Mouse (Mus musculus) left cerebral cortex, adult 2 months (tissue): ENCODE data around the gene Adgrg5. TPM values are rescaled to one million over a fixed set of nuclear protein-coding genes. Genes with fewer than 3 reads are reported as not detected.

ENCODE experiments used
- DNase-seq, 2 experiments: peaks; one replicate each; pipeline ENCODE4 v3.0.0; 2021 to 2022; ENCODE audit warnings: low spot score in 2 of 2, mixed read lengths in 1 of 2; ENCODE audit errors: extremely low spot score in 1 of 2
- H3K27ac ChIP-seq: fragments of 200-600 bp; 2 replicates; pipeline ENCODE4 v1.8.1; 2022
- H3K4me3 ChIP-seq: fragments of 200-600 bp; 2 replicates; pipeline ENCODE4 v1.8.1; 2022
- CTCF ChIP-seq: fragments of 200-600 bp; IDR thresholded peaks from 2 replicates; pipeline ENCODE4 v1.8.1; 2022; ENCODE audit warnings: antibody characterized with exemption, mild to moderate bottlenecking, moderate library complexity
- intact Hi-C: fragments of 180-260 bp; cut with DNase I; formaldehyde crosslinking; loops from one replicate; pipeline ENCODE4 v1.15.1; 2025
- total RNA-seq, 2 experiments: library from RNA; stranded (reverse); gene quantifications; 2 replicates each; pipeline ENCODE4 v1.2.3; 2021

The Adgrg5 gene
- total RNA-seq, 2 experiments from 2014 or later, result not detected

DNA sequence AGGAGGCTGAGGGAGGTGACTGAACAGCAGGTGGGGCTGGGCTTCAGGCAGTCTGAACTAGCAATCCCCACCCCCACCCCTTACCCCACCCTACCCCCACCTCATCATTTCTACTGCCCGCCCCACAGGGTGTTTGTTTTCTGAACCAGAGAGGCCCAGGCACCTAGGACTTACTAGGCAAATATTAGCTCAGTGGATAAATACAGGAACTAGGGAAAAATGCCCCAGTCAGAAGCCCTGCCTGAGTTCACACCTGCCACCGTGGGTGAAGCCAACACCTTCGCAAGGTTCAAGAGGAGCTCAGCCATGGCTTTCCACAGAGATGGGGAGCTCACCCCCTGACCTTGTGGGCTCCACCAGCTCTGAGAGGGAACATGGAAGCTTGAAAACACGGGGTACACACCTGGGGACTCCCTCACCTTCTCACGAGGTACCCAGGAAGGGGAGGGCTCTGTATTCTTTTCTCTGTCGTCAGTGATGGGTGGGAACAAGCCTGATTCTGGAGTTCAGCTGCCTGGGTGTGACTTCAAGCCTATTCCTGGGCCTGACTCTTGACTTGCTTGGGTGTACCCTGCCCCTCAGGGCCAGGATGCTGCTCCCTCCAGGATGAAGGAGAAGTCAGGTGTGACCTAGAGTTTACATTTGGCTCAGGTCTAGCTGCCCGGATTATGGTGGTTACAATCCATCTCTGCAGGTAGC, 51.1 kb downstream of the Adgrg5 start, which contains the start of gene Adgrg1:
Adgrg1 (plus strand) TSS at position 285 of the 699 bp plus-strand sequence.
- H3K4me3 ChIP-seq, result no peak within 1 kb of the TSS
- intact Hi-C loops, result no loop called here
- TF ChIP-seq CTCF, result no peak
- no peak within 1 kb of the TSS for H3K27ac ChIP-seq
- DNase-seq, result no peak

DNA sequence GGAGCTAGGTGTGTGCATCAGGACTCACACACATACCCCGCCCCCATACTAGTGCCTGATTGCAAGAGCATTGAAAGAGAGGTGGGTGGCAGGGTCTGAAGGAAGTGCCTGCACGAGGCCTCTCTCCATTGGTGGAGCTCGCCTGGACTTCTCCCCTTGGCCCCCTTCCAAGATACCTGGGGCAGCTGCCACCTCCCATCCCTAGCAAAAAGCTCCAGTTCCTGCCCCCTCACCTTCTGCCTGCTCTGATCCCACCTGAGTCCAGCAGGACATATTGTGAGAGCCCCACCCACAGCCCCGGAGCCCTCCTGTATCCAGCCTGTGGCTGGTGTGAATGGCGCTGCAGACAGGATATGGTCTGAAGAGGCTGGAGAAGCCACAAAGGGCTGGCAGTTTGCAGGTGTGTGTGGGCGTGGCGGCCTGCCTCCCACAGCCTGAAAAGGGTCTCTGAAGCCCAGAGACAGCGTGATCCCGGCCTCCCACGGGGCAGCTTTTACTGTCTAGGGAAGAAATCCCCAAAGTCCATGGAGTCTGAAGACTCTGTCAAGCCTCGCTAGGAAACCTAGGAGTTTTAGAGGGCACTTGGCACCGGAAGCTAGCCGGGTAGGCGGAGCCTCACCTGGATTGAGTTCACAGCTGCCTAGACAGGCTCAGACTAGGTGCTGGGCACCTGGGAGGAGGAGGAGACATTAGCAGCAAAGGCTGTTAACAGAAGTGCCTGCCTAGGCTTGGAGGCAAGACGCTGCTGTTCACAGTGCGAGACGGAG, 53.3 kb downstream of the Adgrg5 start:
- intact Hi-C loops, result no loop called here
- Histone ChIP-seq H3K27ac (no peak overlapping the region), H3K4me3 (no peak overlapping the region)
- TF ChIP-seq CTCF, result no peak
- no peak for DNase-seq

GRCm38 (mm10) chr8:94978131-94978530, 54.6 kb downstream of the Adgrg5 start:
- intact Hi-C loops, result no loop called here
- TF ChIP-seq CTCF, result no peak
- Histone ChIP-seq H3K4me3 (no peak overlapping the region), H3K27ac (no peak overlapping the region)
- no peak for DNase-seq

DNA sequence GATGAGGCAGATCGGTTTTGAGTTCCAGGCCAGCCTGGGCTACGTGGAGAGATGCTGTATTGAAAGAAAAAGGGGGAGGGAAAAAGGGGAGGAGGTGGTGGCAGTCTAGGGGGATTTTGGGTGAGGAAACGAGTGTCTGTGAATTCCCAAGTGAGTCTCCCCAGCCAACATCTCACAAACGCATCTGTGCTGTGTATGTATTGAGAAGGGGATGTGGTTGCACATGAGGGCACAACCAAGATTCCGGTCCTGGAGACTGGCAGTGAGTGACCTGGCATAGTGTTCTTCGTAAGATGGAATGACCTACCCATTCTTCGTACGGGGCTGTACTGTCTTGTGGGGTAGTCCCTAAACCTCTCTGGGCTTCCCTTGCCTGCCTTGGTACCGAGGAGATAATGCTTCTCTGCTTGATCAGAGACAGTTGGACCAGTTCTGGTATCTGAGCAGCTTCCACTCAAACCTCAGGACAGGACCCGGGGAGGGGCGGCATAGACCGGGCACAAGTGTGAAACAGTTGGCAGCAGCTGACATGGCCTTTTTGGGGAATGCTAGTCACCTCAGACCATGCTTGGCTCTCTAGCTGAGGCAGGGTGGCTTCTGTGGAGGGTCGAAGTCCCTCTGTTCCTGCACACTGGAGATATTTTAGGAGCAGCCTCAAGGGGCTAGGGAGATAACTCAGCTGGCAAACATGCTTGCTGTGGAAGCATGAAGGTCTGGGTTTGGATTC, 55.3 kb downstream of the Adgrg5 start:
- H3K27ac ChIP-seq, result no peak overlapping the region
- no peak for TF ChIP-seq CTCF
- no peak for DNase-seq
- intact Hi-C loops, result no loop called here
- no peak overlapping the region for H3K4me3 ChIP-seq

GRCm38 (mm10) chr8:94980176-94980575, 56.7 kb downstream of the Adgrg5 start:
- H3K4me3 ChIP-seq, result no peak overlapping the region
- intact Hi-C loops, result no loop called here
- no peak for DNase-seq
- no peak for TF ChIP-seq CTCF
- H3K27ac ChIP-seq, result no peak overlapping the region

- Histone ChIP-seq H3K27ac (no peak overlapping the region), H3K4me3 (no peak overlapping the region)
- no peak for DNase-seq
- intact Hi-C loops, result no loop called here
- TF ChIP-seq CTCF, result no peak
Observed at GRCm38 (mm10) chr8:94980976-94981375, 57.5 kb downstream of the Adgrg5 start.

DNA sequence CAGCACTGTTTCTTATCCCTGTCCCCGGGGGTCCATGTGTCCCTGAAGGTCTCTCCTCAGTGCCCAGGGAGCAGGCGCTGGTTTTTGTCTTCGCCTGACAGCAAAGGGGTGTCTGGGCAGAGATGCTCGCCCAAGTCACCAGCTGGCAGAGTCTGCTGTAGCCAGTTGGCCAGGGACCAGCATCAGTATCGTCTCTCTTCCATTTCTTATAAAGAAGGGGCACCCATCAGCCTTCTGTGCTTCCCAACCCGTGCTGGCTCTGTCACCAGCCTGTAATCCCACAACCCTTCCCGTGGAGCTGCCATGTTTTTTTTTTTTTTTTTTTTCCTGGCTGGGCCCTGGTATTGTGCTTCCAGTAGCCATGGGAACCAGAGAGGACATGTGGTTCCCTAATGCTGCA, 58.4 kb downstream of the Adgrg5 start:
- intact Hi-C loops, result no loop called here
- Histone ChIP-seq H3K4me3 (no peak overlapping the region), H3K27ac (no peak overlapping the region)
- TF ChIP-seq CTCF, result no peak
- DNase-seq, result no peak

DNA sequence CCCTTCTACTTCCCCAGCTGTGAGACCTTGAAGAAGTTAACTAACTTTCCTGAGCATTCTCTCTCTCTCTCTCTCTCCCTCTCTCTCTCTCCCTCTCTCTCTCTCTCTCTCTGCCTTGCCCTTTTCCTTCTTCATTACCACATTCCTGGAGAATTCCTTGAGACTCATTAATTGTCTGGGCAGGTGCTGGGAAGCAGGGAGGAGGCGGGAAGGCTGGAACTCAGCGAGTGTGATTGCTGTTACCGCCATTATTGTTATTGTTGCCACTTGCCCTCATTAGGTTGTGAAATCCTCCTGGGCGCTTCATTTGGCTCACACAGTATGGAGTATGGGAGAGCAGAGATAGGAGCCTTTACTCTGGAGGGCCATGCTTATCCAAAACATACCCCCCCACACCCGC, 59.7 kb downstream of the Adgrg5 start:
- intact Hi-C loops, result no loop called here
- no peak for TF ChIP-seq CTCF
- no peak overlapping the region for H3K4me3 ChIP-seq
- no peak overlapping the region for H3K27ac ChIP-seq
- no peak for DNase-seq

DNA sequence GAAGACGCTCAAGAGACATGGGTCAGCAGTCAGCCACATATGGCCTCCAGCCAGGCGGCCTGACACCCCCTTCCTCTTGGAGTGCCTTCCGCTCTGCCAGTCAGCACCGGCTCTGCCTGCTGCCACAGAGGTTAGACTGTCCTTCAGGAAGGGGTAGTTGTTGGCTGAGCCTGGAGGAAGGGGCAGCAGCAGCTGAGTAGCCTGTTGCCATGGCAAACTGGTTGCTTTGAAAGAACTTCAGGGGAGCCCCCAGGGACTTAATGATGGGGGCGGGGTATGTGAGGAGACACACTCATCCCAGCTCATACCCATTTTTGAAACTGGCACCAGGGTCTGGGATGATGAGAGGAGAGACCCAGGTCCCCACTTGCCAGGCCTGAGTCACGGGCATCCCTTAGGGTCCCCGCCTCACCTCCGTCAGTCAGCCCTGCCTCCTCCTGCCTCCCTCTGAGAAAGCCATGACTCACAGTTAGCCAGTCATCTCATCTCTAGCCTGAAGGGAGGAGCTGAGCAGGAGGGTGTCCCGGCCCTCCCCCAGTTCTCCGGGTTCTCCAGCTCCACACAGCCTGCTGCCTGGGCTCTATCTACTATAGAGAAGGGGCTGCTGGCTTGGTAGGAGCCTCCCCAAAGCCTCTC, 60.5 kb downstream of the Adgrg5 start:
- intact Hi-C loops, result loop anchor here (2.0 kb wide), 1 partner anchor 15 kb away; no protein-coding TSS in a partner anchor
- peak; percentile 57 to 64 for DNase-seq
- peak overlapping the region; percentile 46 for H3K4me3 ChIP-seq
- no peak for TF ChIP-seq CTCF
- H3K27ac ChIP-seq, result peak overlapping the region; percentile 82

GRCm38 (mm10) chr8:94985023-94985422, 61.5 kb downstream of the Adgrg5 start:
- peak; percentile 25 for TF ChIP-seq CTCF
- Histone ChIP-seq H3K4me3 (peak overlapping the region; percentile 46), H3K27ac (peak overlapping the region; percentile 82; the same call in 1 of the 2 replicates)
- DNase-seq, result no peak
- intact Hi-C loops, result loop anchor here (2.0 kb wide), 1 partner anchor 14 kb away; no protein-coding TSS in a partner anchor

DNA sequence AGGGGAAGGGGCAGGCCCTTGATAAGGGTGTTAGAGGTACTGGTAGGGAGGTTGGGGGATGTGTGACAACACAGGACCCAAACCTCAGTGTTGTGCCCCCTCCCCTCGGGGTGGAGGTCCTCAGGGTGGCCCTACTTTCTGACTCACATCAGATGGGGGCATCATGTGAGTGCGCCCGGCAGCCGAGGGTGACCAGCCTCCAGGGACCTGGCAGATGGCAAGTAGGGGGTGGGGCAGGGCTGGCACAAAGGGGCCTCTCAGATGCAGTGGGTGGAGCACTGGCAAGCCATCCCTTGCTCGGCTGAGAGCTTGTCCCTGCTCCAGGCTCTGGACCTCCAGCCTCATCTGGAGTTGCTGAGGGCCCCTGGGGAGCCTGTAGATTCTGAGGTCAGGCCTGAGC, 63.2 kb downstream of the Adgrg5 start:
- peak overlapping the region; percentile 24 for H3K4me3 ChIP-seq

More for the DNA sequence above, 63.2 kb downstream of the Adgrg5 start:
- DNase-seq, result peak; percentile 45 to 65
- H3K27ac ChIP-seq, result peak overlapping the region; percentile 47; the same call in 1 of the 2 replicates
- no peak for TF ChIP-seq CTCF
- intact Hi-C loops, result no loop called here
